Mouse (Mus musculus): ENCODE results near the gene Bysl.
"Not testable (repeated sequence)": the region's sequence is repeated elsewhere in the genome, so short reads cannot be mapped to it uniquely, and the experiment has no call there.

Bysl gene

GRCm38 (mm10) chr17:47610849-47611660, at the start of gene Bysl, which contains the start of the genes Med20 and Gm20517:
TSS of gene Bysl (minus strand) at chr17:47611492.
TSS of gene Med20 (plus strand) at chr17:47611582.
TSS of gene Gm20517 (plus strand) at chr17:47611589.
- DNase-seq (ENCODE audit: low spot score): peak; percentile 93

DNA sequence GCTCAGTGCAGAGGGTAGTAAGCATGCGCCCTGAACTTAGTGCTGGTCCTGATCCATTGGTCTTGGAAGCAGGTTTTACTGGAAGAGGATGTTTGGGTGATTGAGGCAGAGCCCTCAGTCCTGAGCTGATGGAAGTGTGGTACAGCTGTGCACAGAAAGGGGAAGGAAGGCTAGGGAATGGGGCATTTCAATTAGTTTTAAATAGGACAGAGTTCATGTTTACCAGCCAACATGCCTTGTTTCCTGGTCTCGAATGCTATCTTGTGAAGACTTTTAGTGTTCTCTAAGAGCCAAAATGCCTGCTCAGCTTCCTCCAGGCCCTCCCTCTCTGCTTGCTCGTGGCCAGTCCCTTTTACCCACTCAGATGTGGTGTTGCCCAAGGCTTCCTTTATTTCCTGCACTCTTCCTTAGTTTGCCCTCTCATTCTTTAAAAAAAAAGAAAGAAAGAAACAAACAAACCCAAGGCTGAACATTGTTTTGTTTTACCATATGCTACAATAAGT, 47.5 kb upstream of the Bysl start:
- no peak for DNase-seq (ENCODE audit: low spot score)

DNA sequence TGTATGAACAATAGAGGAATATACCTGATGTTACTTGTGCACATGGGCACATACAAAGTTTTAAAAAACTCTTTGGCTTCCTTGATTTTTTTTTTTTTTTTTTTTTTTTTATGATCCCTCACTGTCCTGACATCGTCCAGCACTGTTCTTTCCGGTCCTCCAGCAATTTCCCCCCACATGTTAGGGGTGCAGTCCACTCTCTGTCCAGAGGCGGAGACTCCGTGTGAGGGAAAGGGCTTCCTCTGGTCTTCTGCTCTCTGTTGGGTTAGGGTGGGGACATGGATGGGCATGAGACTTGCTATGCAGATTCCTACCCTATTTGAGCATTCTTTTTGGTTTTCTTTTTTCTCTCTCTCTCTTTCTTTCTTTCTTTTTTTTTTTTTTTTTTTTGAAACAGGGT, 46.6 kb upstream of the Bysl start:
- no peak for DNase-seq (ENCODE audit: low spot score)

DNA sequence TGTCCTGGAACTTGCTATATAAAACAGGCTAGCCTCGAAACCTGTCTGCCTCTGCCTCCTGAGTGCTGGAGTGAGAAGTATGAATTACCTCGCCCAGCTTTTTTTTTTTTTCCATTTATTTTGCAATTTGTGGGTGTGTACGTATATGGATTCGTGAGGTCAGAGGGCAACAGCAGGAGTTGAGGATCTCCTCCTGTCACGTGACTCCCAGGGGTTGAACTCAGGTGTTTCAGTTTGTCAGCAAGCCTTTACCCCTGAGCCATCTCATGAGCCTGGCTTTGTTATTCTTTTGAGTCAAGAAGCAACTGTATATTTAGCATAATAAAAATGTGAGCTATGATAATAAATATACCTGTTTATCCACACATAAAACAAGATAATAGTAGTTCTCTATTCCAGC, 44.4 kb upstream of the Bysl start:
- DNase-seq (ENCODE audit: low spot score): no peak

- not testable (repeated sequence) for DNase-seq (ENCODE audit: low spot score)
Observed at GRCm38 (mm10) chr17:47654346-47654745, 43.1 kb upstream of the Bysl start.

DNA sequence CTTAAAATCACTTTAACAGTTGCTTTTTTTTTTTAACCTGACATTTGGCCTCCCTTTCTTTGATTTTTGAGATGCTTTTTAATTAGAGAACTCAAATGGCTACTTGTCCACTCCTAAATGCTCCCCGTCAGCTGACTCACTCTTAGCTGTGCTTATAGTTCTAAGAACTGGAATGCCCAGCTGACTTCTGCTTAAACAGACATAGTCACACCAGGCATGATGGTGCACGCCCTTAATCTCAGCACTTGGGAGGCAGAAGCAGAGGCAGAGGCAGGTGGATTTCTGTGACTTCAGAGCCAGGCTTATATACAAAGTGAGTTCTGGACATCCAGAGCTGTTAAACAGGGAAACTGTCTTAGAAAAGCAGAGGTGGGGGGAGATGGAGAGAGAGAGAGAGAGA, 40.7 kb upstream of the Bysl start:
- DNase-seq (ENCODE audit: low spot score): no peak

DNA sequence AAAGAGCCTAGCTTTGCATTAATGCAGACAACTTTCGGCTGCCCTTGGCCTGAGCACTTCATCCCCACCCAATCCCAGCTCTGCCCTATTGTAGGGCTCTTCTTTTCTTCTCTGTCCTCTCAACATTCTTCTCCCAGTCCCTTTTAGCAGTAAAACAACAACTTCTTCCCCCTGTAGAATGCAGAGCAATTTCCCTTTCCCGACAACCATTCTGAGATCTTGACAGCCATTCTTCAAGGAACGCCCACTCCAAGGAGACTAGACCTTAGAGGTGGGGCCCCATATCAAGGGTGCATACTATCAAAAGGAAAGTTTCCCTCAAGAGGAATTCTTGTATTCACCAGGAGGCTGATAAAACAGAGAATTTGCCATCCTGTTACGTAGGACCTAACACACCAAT, 37.7 kb upstream of the Bysl start:
- no peak for DNase-seq (ENCODE audit: low spot score)

DNA sequence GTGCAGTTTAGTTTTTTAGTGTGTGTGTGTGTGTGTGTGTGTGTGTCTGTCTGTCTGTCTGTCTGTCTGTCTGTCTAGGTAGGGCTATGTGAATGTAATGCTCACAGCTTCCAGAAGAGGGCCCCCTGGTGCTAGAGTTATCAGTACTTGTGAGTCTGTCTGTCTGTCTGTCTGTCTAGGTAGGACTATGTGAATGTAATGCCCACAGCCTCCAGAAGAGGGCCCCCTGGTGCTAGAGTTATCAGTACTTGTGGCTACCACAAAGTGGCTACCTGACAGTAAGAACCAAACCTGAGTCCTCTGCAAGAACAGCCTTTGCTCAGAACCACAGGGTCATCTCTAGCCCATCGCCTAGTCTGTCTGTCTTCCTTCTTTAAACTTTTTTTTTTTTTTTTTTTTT, 35.4 kb upstream of the Bysl start:
- DNase-seq (ENCODE audit: low spot score): peak; percentile 5

DNA sequence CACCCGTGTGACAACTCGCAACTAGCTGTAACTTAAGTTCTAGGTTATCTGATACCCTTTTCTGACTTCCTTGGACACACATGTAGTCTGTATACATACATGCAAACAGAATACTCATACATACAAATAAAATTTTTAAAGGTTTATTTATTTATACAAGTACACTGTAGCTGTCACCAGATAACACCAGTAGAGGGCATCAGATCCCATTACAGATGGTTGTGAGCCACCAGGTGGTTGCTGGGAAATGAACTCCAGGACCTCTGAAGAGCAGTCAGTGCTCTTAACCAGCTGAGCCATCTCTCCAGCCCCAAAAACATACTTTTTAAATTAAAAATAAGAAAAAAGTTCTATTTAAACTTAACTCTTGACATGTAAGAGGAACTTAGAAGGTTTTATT, 31.7 kb upstream of the Bysl start:
- DNase-seq (ENCODE audit: low spot score): no peak

DNA sequence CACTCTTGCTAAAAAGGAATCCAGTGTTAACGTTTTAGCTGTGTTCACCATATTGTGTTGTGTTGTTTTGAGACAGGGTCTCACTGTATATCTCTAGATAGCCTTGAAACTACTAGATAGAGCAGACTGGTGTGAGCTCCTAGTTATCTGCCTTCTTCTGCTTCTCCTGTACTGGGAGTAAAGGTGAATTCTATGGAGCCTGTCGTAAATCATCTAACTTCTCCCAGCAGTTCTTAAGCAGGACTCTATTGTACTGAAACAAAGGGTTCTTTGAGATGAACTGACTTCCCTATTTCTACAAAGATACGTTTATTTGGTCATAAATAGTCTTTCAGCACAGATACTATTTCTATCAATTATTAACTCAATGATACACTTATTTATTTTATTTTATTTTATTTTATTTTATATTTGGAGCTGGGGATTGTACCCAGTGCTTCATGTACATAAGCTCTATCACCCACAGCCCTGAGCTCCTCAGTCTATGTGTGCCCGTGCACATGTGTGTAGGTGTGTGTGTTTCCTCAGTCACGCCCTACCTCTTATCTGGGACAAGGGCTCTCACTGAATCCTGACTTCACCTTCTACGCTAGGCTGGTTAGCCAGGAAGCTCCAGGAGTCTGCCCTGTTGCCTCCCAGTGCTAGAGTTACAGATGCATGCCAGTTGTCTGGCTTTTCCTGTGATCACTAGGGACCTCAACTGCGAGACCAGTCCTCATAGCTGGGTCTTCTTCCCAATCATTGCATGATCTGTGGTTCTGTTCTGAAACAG, 22.9 kb upstream of the Bysl start:
- DNase-seq (ENCODE audit: low spot score): no peak

DNA sequence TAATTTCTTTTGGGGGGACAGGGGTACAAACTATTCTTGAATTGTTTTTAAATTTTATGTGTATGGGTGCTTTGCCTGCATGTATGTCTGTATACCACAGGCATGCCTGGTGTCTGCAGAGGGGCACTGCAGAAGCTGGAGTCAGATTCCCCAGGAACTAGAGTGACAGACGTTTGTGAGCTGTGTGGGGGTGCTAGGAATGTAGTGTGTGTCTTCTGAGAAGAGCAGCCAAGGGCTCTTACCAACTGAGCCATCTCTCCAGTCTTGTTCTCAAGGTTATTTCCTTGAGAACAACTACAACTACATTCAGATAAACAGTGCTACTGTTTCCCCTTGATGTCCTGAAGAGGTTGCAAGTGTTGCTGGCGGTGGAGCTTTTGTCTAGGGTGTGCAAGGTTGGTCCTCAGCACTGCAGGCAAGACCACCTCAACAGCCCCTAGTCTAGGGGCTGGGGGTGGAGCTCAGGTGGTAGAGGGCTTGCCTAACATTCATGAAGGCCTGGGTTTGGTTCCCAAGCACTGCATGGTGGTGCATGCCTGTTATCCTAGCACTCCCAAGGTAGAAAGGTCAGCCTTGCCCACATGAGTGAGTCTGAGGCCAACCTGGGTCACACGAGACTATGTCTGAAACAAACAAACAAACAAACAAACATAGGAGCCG, 21.0 kb upstream of the Bysl start:
- no peak for DNase-seq (ENCODE audit: low spot score)

- no peak for DNase-seq (ENCODE audit: low spot score)
Observed at GRCm38 (mm10) chr17:47630678-47631065, 19.4 kb upstream of the Bysl start, which contains the start of gene Usp49. TSS of gene Usp49 (plus strand) at chr17:47630690.

DNA sequence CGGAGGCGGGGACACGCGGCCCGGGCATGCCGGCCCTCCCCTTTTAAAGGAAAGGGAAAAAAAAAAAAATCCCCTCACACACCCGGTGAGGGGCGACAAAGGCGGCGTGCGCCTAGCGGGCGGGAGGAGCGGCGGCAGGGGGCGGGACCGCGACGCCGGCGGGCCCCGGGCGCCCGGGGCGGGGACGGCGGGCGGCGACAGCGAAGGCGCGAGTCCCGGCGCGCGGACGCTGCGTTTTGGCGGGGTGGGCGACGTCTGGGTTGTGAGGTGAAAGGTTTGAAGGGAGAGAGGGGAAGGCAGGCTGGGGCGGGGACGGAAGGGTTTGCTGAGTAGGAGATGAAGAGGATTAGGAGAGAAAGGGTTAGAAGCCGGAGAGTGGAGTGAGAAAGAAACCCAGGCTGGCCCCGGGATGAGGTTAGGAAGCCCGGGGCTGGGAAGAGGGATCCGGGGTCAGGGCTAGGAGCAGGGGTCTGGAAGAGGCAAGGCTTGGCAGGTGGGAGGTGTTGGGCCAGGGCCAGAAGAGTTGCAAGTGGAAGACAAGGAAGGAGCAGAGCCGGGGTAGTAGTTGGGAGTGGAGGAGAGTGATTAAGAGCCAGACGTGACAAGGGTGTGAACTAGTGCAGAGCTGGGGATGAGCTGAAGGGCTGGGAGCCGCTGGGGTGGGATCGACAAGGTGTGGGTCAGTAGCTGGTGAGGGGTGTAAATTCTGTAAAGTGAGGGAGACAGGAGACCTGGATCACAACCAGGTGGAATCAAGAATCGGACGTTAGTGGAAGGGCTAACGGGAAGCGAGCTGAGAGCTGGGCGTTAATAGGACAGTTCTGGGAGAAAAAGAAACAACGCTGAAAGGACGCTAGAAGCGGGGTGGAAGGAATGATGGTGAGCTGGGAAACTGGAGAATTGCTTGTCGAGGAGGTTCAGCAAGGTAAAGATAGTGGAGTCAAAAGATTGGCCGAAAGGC, 18.7 kb upstream of the Bysl start:
- DNase-seq (ENCODE audit: low spot score): no peak

- DNase-seq (ENCODE audit: low spot score): peak; percentile 87
Observed at GRCm38 (mm10) chr17:47628851-47629676, 17.8 kb upstream of the Bysl start.

DNA sequence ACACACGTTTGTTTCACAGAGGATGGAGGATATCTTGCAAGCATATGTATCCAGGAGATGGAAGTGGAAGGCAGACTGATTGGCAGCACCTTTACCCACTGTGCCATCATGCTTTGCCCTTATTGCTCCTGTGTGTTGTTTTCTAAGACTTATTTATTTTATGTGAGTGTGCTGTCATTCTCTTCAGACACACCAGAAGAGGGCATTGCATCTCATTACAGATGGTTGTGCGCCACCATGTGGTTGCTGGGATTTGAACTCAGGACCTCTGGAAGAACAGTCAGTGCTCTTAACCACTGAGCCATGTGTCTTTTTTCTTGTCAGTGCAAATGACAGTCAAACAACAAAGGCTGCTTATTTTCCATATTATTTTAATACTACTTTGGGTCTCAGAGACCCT, 16.5 kb upstream of the Bysl start:
- DNase-seq (ENCODE audit: low spot score): no peak

GRCm38 (mm10) chr17:47626031-47626430, 14.7 kb upstream of the Bysl start:
- DNase-seq (ENCODE audit: low spot score): no peak

DNA sequence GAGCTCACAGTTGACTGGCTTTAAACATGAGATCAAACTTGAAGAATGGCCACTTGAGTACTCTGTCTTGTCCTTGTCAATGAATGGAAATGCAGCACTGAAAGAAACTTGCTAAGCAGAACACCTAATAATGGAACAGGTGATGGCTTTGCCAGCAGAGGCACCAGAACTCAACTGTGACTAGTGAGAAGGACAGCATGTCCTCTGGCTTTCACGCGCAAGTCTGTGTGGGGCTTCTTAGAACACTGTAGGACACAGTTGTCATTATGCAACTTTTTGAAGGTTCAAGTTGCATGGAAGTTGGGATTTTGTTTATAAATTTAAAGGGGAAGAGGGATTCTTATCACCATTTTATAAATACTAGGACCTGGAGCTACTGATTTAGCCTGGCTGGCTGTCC, 13.8 kb upstream of the Bysl start:
- DNase-seq (ENCODE audit: low spot score): no peak

- not testable (repeated sequence) for DNase-seq (ENCODE audit: low spot score)
Observed at GRCm38 (mm10) chr17:47624572-47624971, 13.3 kb upstream of the Bysl start.

DNA sequence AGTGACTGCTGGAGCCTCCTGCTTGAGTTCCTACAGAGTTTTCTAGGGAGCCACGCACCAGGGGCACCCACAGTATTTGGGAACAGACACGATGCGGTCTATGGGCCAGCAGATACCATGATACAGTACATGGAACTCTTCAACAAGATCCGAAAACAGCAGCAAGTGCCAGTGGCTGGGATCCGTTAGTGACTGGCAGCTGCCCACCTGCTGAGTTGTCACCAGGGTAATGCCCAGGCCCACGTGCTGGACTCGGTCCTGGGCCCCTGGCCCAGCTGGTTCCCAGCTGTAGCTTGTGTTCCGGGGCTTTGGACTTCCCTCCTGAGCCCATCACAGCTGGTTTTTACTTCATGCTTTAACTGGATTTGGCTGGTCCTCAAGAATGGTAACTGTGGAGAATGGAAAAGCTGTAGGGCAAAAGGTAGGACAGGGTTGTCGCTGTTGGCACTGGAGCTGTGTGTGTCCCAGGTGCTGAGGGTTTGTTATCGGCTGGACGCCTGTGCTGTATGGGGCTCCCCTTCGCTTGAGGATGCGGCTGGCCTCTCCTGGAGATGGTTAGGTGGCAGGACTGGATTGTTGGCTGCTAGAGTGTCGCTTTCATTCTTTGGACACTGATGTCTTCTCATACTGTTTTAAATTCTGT, 11.7 kb upstream of the Bysl start:
- DNase-seq (ENCODE audit: low spot score): no peak
